Mouse (Mus musculus): ENCODE data around the gene Tnfsf15.

Gene Tnfsf15

GRCm38 (mm10) chr4:63683056-63683455, 61.9 kb downstream of the Tnfsf15 start:
- no peak for DNase-seq

GRCm38 (mm10) chr4:63682441-63682840, 62.5 kb downstream of the Tnfsf15 start:
- no peak for DNase-seq

- no peak for DNase-seq
Observed at GRCm38 (mm10) chr4:63681557-63681956, 63.4 kb downstream of the Tnfsf15 start.
